Mouse (Mus musculus) CH12.LX (cell line): ENCODE measurements around the gene 2310022B05Rik. TPM values are rescaled to one million over a fixed set of nuclear protein-coding genes. Genes with fewer than 3 reads are reported as not detected.

ENCODE experiments used
- DNase-seq: peaks from one replicate; pipeline ENCODE4 v3.0.0-alpha.2; 2013; ENCODE audit errors: extremely low read depth
- H3K27ac ChIP-seq: 2 replicates; pipeline ENCODE4 v1.5.1; 2012; ENCODE audit warnings: low read depth, mild to moderate bottlenecking, control low read depth, moderate library complexity; ENCODE audit not compliant: insufficient read depth
- H3K27me3 ChIP-seq: replicated peaks from 2 replicates; pipeline ENCODE3; 2012; ENCODE audit warnings: inconsistent platforms
- H3K36me3 ChIP-seq, 2 experiments: replicated peaks in 1 of 2; 2 replicates each; pipeline versions ENCODE3 to v1.6.1; 2012; ENCODE audit warnings: inconsistent platforms in 1 of 2, low read length in 1 of 2, mild to moderate bottlenecking in 1 of 2, mixed read lengths in 1 of 2, moderate library complexity in 1 of 2; ENCODE audit not compliant: control insufficient read depth in 1 of 2, insufficient read depth in 1 of 2
- H3K4me1 ChIP-seq, 2 experiments: 2 replicates each; pipeline ENCODE4 v1.6.1; 2012; ENCODE audit warnings: inconsistent platforms in 1 of 2, moderate library complexity in 1 of 2; ENCODE audit not compliant: insufficient read depth in 2 of 2, control insufficient read depth in 1 of 2
- H3K4me2 ChIP-seq: 2 replicates; pipeline ENCODE4 v1.6.1; 2012; ENCODE audit warnings: low read depth, mild to moderate bottlenecking, control low read depth; ENCODE audit not compliant: poor library complexity, insufficient read depth, severe bottlenecking
- H3K4me3 ChIP-seq, 3 experiments: fragments of 150-350 bp in 1 of 3; sonication (generic) in 1 of 3; replicated peaks in 1 of 3; 2 replicates each; pipeline versions ENCODE3 to v1.5.1; 2011 to 2012; ENCODE audit warnings: low read depth in 2 of 3, low read length in 2 of 3, mild to moderate bottlenecking in 2 of 3, moderate library complexity in 2 of 3, control low read depth in 1 of 3, improper control_type of control experiment in 1 of 3, inconsistent platforms in 1 of 3, mixed read lengths in 1 of 3; ENCODE audit not compliant: poor library complexity in 1 of 3
- H3K79me2 ChIP-seq: replicated peaks from 2 replicates; pipeline ENCODE4 v1.6.1; 2012; ENCODE audit warnings: mild to moderate bottlenecking, moderate library complexity; ENCODE audit not compliant: control insufficient read depth, poor library complexity, insufficient read depth, severe bottlenecking; ENCODE audit errors: extremely low read depth
- H3K9ac ChIP-seq: 2 replicates; pipeline ENCODE4 v1.6.1; 2012; ENCODE audit warnings: low read depth, mild to moderate bottlenecking, control low read depth, moderate library complexity; ENCODE audit not compliant: insufficient read depth
- H3K9me3 ChIP-seq: replicated peaks from 2 replicates; pipeline ENCODE3; 2012; ENCODE audit warnings: low read length, inconsistent platforms, mixed read lengths
- BHLHE40 ChIP-seq: IDR thresholded peaks from 2 replicates; pipeline ENCODE4 v1.6.1; 2011; ENCODE audit warnings: mild to moderate bottlenecking, low read depth, low read length, improper control_type of control experiment
- CHD1 ChIP-seq: IDR thresholded peaks from 2 replicates; pipeline ENCODE4 v1.6.1; 2012; ENCODE audit warnings: low read depth, low read length, improper control_type of control experiment, inconsistent platforms
- CHD2 ChIP-seq: IDR thresholded peaks from 2 replicates; pipeline ENCODE4 v1.6.1; 2011; ENCODE audit warnings: low read length, improper control_type of control experiment
- CTCF ChIP-seq, 2 experiments: IDR thresholded peaks in 1 of 2; conservative IDR thresholded peaks in 1 of 2; 2 replicates each; pipeline ENCODE4 v1.5.1; 2011 to 2012; ENCODE audit warnings: low read depth in 2 of 2, low read length in 2 of 2, improper control_type of control experiment in 1 of 2, inconsistent platforms in 1 of 2, mild to moderate bottlenecking in 1 of 2, moderate library complexity in 1 of 2
- E2F4 ChIP-seq: IDR thresholded peaks from 2 replicates; pipeline ENCODE4 v1.6.1; 2011; ENCODE audit warnings: low read depth, low read length, improper control_type of control experiment; ENCODE audit not compliant: insufficient replicate concordance
- ELF1 ChIP-seq: IDR thresholded peaks from 2 replicates; pipeline ENCODE4 v1.6.1; 2014; ENCODE audit warnings: low read depth, mild to moderate bottlenecking, inconsistent platforms, low read length, improper control_type of control experiment
- EP300 ChIP-seq: IDR thresholded peaks from 2 replicates; pipeline ENCODE4 v1.6.1; 2011; ENCODE audit warnings: low read length, improper control_type of control experiment
- ETS1 ChIP-seq: conservative IDR thresholded peaks from 2 replicates; pipeline ENCODE4 v1.6.1; 2012; ENCODE audit warnings: low read depth, mild to moderate bottlenecking, inconsistent platforms, low read length, improper control_type of control experiment, moderate library complexity
- GABPA ChIP-seq: IDR thresholded peaks from 2 replicates; pipeline ENCODE4 v1.6.1; 2012; ENCODE audit warnings: low read depth, low read length, improper control_type of control experiment, inconsistent platforms; ENCODE audit not compliant: insufficient replicate concordance
- HCFC1 ChIP-seq: IDR thresholded peaks from 2 replicates; pipeline ENCODE4 v1.6.1; 2012; ENCODE audit warnings: low read depth, mild to moderate bottlenecking, inconsistent platforms, low read length, improper control_type of control experiment
- IRF4 ChIP-seq: IDR thresholded peaks from 2 replicates; pipeline ENCODE4 v1.6.1; 2014; ENCODE audit warnings: low read depth, mild to moderate bottlenecking, inconsistent platforms, low read length, improper control_type of control experiment
- JUN ChIP-seq: IDR thresholded peaks from 2 replicates; pipeline ENCODE4 v1.6.1; 2011; ENCODE audit warnings: low read depth, mild to moderate bottlenecking, low read length, improper control_type of control experiment, moderate library complexity; ENCODE audit not compliant: insufficient read depth
- JUND ChIP-seq: conservative IDR thresholded peaks from 2 replicates; pipeline ENCODE4 v1.6.1; 2011; ENCODE audit warnings: low read depth, low read length, improper control_type of control experiment
- KAT2A ChIP-seq: IDR thresholded peaks from 2 replicates; pipeline ENCODE4 v1.6.1; 2012; ENCODE audit warnings: low read length, improper control_type of control experiment, inconsistent platforms; ENCODE audit not compliant: insufficient replicate concordance
- MAFK ChIP-seq: IDR thresholded peaks from 2 replicates; pipeline ENCODE4 v1.6.1; 2011; ENCODE audit warnings: low read length, improper control_type of control experiment; ENCODE audit not compliant: insufficient replicate concordance
- MAX ChIP-seq: IDR thresholded peaks from 2 replicates; pipeline ENCODE4 v1.6.1; 2011; ENCODE audit warnings: low read length, improper control_type of control experiment
- MAZ ChIP-seq: IDR thresholded peaks from 2 replicates; pipeline ENCODE4 v1.6.1; 2012; ENCODE audit warnings: low read depth, mild to moderate bottlenecking, inconsistent platforms, low read length, improper control_type of control experiment, moderate library complexity
- MEF2A ChIP-seq: IDR thresholded peaks from 2 replicates; pipeline ENCODE4 v1.6.1; 2014; ENCODE audit warnings: low read depth, mild to moderate bottlenecking, inconsistent platforms, low read length, improper control_type of control experiment, borderline replicate concordance
- MXI1 ChIP-seq: IDR thresholded peaks from 2 replicates; pipeline ENCODE4 v1.6.1; 2011; ENCODE audit warnings: mild to moderate bottlenecking, low read depth, low read length, improper control_type of control experiment
- MYC ChIP-seq: IDR thresholded peaks from 2 replicates; pipeline ENCODE4 v1.6.1; 2011; ENCODE audit warnings: low read depth, mild to moderate bottlenecking, improper control_type of control experiment, low read length
- NELFE ChIP-seq: IDR thresholded peaks from 2 replicates; pipeline ENCODE4 v1.6.1; 2011; ENCODE audit warnings: low read depth, low read length, improper control_type of control experiment
- NRF1 ChIP-seq: IDR thresholded peaks from 2 replicates; pipeline ENCODE4 v1.6.1; 2014; ENCODE audit warnings: low read depth, mild to moderate bottlenecking, inconsistent platforms, low read length, improper control_type of control experiment, moderate library complexity
- PAX5 ChIP-seq: IDR thresholded peaks from 2 replicates; pipeline ENCODE4 v1.6.1; 2012; ENCODE audit warnings: low read length, inconsistent platforms, mixed read lengths
- POLR2A ChIP-seq: IDR thresholded peaks from 2 replicates; pipeline ENCODE4 v1.6.1; 2011; ENCODE audit warnings: low read depth, mild to moderate bottlenecking, improper control_type of control experiment, low read length
- POLR2AphosphoS2 ChIP-seq: IDR thresholded peaks from 2 replicates; pipeline ENCODE4 v1.6.1; 2011; ENCODE audit warnings: low read depth, low read length, improper control_type of control experiment
- RAD21 ChIP-seq: IDR thresholded peaks from 2 replicates; pipeline ENCODE4 v1.6.1; 2011; ENCODE audit warnings: low read depth, mild to moderate bottlenecking, low read length, improper control_type of control experiment, moderate library complexity
- RCOR1 ChIP-seq: conservative IDR thresholded peaks from 2 replicates; pipeline ENCODE4 v1.6.1; 2012; ENCODE audit warnings: low read depth, mild to moderate bottlenecking, inconsistent platforms, low read length, improper control_type of control experiment
- SIN3A ChIP-seq: IDR thresholded peaks from 2 replicates; pipeline ENCODE4 v1.6.1; 2012; ENCODE audit warnings: low read length, improper control_type of control experiment, inconsistent platforms
- SMC3 ChIP-seq: IDR thresholded peaks from 2 replicates; pipeline ENCODE4 v1.6.1; 2011; ENCODE audit warnings: low read depth, low read length, improper control_type of control experiment
- TBP ChIP-seq: conservative IDR thresholded peaks from 2 replicates; pipeline ENCODE4 v1.6.1; 2011; ENCODE audit warnings: low read depth, low read length, improper control_type of control experiment
- TCF12 ChIP-seq: IDR thresholded peaks from 2 replicates; pipeline ENCODE4 v1.6.1; 2014; ENCODE audit warnings: low read depth, mild to moderate bottlenecking, inconsistent platforms, low read length, improper control_type of control experiment
- UBTF ChIP-seq: IDR thresholded peaks from 2 replicates; pipeline ENCODE4 v1.6.1; 2012; ENCODE audit warnings: low read depth, mild to moderate bottlenecking, inconsistent platforms, low read length, improper control_type of control experiment, moderate library complexity
- USF1 ChIP-seq: IDR thresholded peaks from 2 replicates; pipeline ENCODE4 v1.6.1; 2014; ENCODE audit warnings: low read depth, mild to moderate bottlenecking, inconsistent platforms, low read length, improper control_type of control experiment
- USF2 ChIP-seq: conservative IDR thresholded peaks from 2 replicates; pipeline ENCODE4 v1.6.1; 2011; ENCODE audit warnings: low read depth, low read length, improper control_type of control experiment
- ZC3H11A ChIP-seq: IDR thresholded peaks from 2 replicates; pipeline ENCODE4 v1.6.1; 2012; ENCODE audit warnings: low read depth, mild to moderate bottlenecking, inconsistent platforms, low read length, improper control_type of control experiment
- ZKSCAN1 ChIP-seq: IDR thresholded peaks from 2 replicates; pipeline ENCODE4 v1.6.1; 2012; ENCODE audit warnings: low read depth, inconsistent platforms, low read length, improper control_type of control experiment, borderline replicate concordance
- ZMIZ1 ChIP-seq: IDR thresholded peaks from 2 replicates; pipeline ENCODE4 v1.6.1; 2012; ENCODE audit warnings: low read depth, mild to moderate bottlenecking, inconsistent platforms, low read length, improper control_type of control experiment
- ZNF384 ChIP-seq: IDR thresholded peaks from 2 replicates; pipeline ENCODE4 v1.6.1; 2012; ENCODE audit warnings: low read depth, low read length, improper control_type of control experiment, inconsistent platforms
- dilution Hi-C: fragments of 300-500 bp; cut with MboI; formaldehyde crosslinking; loops from 2 replicates; pipeline ENCODE4 v1.14.3; 2020; ENCODE audit warnings: low sequenced_read_pairs; ENCODE audit not compliant: extremely low pct_unique_long_range_greater_than_20kb, extremely low pct_ligation_motif_present
- in situ Hi-C: fragments of 300-500 bp; cut with MboI; formaldehyde crosslinking; loops from 3 replicates; pipeline ENCODE4 v1.14.3; 2019; ENCODE audit warnings: low sequenced_read_pairs, low pct_ligation_motif_present, low pct_unique_long_range_greater_than_20kb, mixed read lengths
- polyA plus RNA-seq: library from polyadenylated mRNA; unstranded; fragments of >175 nt; gene quantifications from 2 replicates; pipeline ENCODE4 v1.2.1, GENCODE M21; 2012; ENCODE audit warnings: low read depth; ENCODE audit not compliant: insufficient read length
- total RNA-seq, 2 experiments: library from RNA; depleted of rRNA; stranded (reverse); fragments of 300-350 nt in 1 of 2; fragments of >200 nt in 1 of 2; gene quantifications; 2 replicates each; pipeline ENCODE4 v1.2.3; 2012 to 2014

Gene 2310022B05Rik
- total RNA-seq (2012; rRNA removed) (3.4 and 5.7 TPM in 2 replicates), total RNA-seq (2014; rRNA removed) (2.2 and 3.2 TPM in 2 replicates), polyA plus RNA-seq (7.1 and 7.8 TPM in 2 replicates)

DNA sequence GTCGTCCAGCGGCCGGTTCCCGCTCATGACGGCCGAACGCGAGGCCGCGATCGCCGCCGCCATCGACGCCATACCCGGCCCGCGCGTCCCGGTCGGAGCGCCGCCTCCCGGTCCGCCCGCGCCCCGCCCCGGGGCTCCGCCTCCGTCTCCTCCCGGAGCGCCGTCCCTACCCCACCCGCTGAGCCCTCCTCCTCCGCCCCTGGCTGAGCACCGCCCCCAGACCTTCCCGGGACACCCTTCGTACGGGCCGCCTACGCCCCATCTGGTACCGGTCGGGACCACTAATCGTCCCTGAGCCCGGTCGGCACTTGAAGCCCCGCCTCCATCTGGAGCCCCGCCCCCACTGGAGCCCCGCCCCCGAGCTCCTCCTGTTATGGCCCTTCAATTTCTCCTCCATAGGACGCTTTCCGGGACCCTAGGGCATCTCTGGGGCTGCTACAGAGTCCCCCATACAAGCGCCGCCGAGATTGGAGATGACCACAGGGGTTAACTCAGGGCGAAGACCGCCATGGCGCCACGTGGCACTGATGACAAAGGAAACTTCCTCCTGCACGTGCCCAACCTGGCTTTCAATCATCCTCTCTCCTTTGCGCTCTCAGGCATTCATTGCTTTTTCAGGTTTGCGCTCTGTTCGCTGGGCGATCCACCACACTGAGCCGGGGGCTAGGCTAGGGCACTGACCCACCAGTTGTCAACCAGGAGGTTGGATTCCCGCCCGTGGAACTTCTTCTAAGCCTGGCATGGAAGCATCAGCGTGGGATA is at the start of gene 2310022B05Rik:
Gene 2310022B05Rik (minus strand): TSS at position 258 of the 762 bp plus-strand sequence.
- no peak within 1 kb of the TSS for H3K27ac ChIP-seq
- in situ Hi-C loops (no loop called here), dilution Hi-C loops (no loop called here)

DNA sequence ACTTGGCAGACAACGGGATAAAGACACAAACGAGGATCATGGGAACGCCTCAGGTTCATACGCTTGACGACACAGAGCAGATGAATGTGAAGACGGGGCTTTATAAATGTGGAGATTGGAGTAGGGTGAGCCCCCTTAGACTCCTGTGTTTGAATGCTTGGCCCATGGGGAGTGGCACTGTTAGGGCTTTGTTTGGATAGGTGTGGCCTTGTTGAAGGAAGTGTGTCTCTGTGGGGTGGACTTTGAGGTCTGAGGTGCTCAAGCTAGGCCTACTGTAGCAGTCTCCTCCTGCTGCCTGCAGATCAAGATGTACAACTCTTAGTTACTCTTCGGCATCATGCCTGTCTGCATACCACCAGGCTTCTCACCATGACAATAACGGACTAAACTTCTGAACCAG is 42.7 kb upstream of the 2310022B05Rik start:
- dilution Hi-C loops = no loop called here
- DNase-seq = no peak

More for the DNA sequence above, at the start of gene 2310022B05Rik:
- H3K9ac ChIP-seq = peak within 1 kb of the TSS; percentile 73
- H3K9me3 ChIP-seq = no peaks in the 10 kb centered on the region
- H3K4me3 ChIP-seq = peak within 1 kb of the TSS; percentile 65 to 82 (median 73)
- peaks cover 0 to 3% of the 10 kb centered on the region in 2 experiments for H3K36me3 ChIP-seq
- peak within 1 kb of the TSS; percentile 92 for H3K4me2 ChIP-seq
- no peaks in the 10 kb centered on the region for H3K79me2 ChIP-seq
- no peak for TF ChIP-seq PAX5
- no peak for TF ChIP-seq TBP
- peak; percentile 49; the same call in 1 of the 2 replicates for TF ChIP-seq TCF12
- peak; percentile 41; the same call in 1 of the 2 replicates for TF ChIP-seq ZMIZ1
- TF ChIP-seq JUN = no peak
- TF ChIP-seq HCFC1 = no peak
- no peak for TF ChIP-seq UBTF
- TF ChIP-seq ETS1 = no peak
- no peak for TF ChIP-seq MAZ
- no peak for TF ChIP-seq CHD2
- no peak for TF ChIP-seq GABPA
- TF ChIP-seq NRF1 = peak; percentile 29; the same call in 1 of the 2 replicates
- peak; percentile 2; the same call in 1 of the 2 replicates for TF ChIP-seq IRF4
- TF ChIP-seq POLR2AphosphoS2 = no peak
- no peak for TF ChIP-seq CHD1
- TF ChIP-seq SIN3A = 0 out of 2 replicates have a peak, but pooled peaks have one; percentile 7
- TF ChIP-seq NELFE = peak; percentile 58; the same call in 1 of the 2 replicates
- TF ChIP-seq USF1 = no peak
- TF ChIP-seq BHLHE40 = peak; percentile 91
- peak; percentile 88 for TF ChIP-seq MAX
- no peak for TF ChIP-seq ELF1
- TF ChIP-seq RAD21 = no peak
- TF ChIP-seq ZKSCAN1 = no peak
- TF ChIP-seq ZC3H11A = no peak
- peak; percentile 45; the same call in 1 of the 2 replicates for TF ChIP-seq MYC
- no peak for TF ChIP-seq SMC3
- TF ChIP-seq MAFK = no peak
- TF ChIP-seq CTCF (conservative IDR thresholded peaks at IDR 0.05 in 1 of 2, IDR thresholded peaks at IDR 0.05 in 1 of 2; ENCODE audit: low read depth in 2 of 2, low read length in 2 of 2) = no peak
- peak; percentile 73 for TF ChIP-seq POLR2A
- no peak for TF ChIP-seq JUND
- TF ChIP-seq RCOR1 = no peak
- TF ChIP-seq ZNF384 = no peak
- no peak for TF ChIP-seq E2F4
- no peak for TF ChIP-seq USF2
- TF ChIP-seq KAT2A = no peak
- peak; percentile 52 for TF ChIP-seq MXI1
- 0 out of 2 replicates have a peak, but pooled peaks have one; percentile 33 for TF ChIP-seq MEF2A
- TF ChIP-seq EP300 = no peak
- peaks cover 2% of the 10 kb centered on the region for H3K27me3 ChIP-seq
- peaks cover 6 to 16% of the 10 kb centered on the region in 2 experiments; a peak in 2 of 4 replicates for H3K4me1 ChIP-seq
- DNase-seq = peak; percentile 71

More for the DNA sequence above, 42.7 kb upstream of the 2310022B05Rik start:
- H3K9ac ChIP-seq = no peak overlapping the region
- no peaks in the 10 kb centered on the region for H3K9me3 ChIP-seq
- H3K4me3 ChIP-seq = no peak overlapping the region
- TF ChIP-seq CHD2 = no peak
- TF ChIP-seq, all 38 proteins: peak for 0
- H3K79me2 ChIP-seq = no peaks in the 10 kb centered on the region
- no peak overlapping the region for H3K4me2 ChIP-seq
- H3K27ac ChIP-seq = no peak overlapping the region
- in situ Hi-C loops = no loop called here
- H3K27me3 ChIP-seq = no peaks in the 10 kb centered on the region
- peaks cover 45 to 77% of the 10 kb centered on the region in 2 experiments for H3K36me3 ChIP-seq
- peaks cover 8 to 12% of the 10 kb centered on the region in 2 experiments for H3K4me1 ChIP-seq
